Mouse (Mus musculus): Measurements from ENCODE around the gene Pbx1. TPM values are rescaled to one million over a fixed set of nuclear protein-coding genes. Genes with fewer than 3 reads are reported as not detected.
A peak's percentile ranks its signal among the peaks of the same experiment; 100 is the strongest.

Pbx1 gene
- polyA plus RNA-seq, 1 experiment from 2014 or later, result 34.4 TPM

GRCm38 (mm10) chr1:168307275-168308182 is 124.5 kb downstream of the Pbx1 start:
- no peak overlapping the region for H3K27ac ChIP-seq (replicated peaks)
- ATAC-seq (ENCODE audit: low read depth), result no peak
- no peak overlapping the region for H3K4me3 ChIP-seq
- 67% methylated on average over 14 of the region's 14 CpGs for WGBS
- no peaks in the 10 kb centered on the region for H3K27me3 ChIP-seq
- H3K9ac ChIP-seq, result no peak overlapping the region
- no peaks in the 10 kb centered on the region for H3K36me3 ChIP-seq
- no peak overlapping the region for H3K4me2 ChIP-seq
- H3K4me1 ChIP-seq (replicated peaks), result peaks cover 41% of the 10 kb centered on the region
- H3K9me3 ChIP-seq, result no peaks in the 10 kb centered on the region

DNA sequence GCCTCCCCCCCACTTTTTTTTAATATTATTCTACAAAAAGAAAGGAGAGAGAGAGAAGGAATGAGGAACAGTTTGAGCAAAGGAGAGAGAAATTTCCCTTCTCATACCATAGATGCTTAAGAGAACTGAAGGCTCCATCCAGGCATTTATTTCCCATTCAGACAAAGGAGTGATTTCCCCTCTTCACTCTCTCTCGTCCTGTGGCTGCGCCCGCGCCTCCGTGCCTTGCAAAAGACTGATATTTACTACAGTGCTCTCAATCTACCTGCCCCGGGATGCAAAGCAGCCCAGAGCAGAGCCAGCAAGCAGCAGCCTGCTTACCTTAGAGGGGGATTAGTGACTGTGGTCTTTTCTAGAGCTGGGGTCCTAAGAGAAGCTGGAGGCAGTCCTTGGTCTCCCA is 131.6 kb downstream of the Pbx1 start:
- peak overlapping the region; percentile 77 for H3K27ac ChIP-seq (replicated peaks)
- WGBS, result 25% methylated on average over 6 of the region's 6 CpGs
- peaks cover 42% of the 10 kb centered on the region for H3K4me1 ChIP-seq (replicated peaks)
- H3K4me2 ChIP-seq, result peak overlapping the region; percentile 44
- no peaks in the 10 kb centered on the region for H3K27me3 ChIP-seq
- no peak for ATAC-seq (ENCODE audit: low read depth)
- peak overlapping the region; percentile 39 for H3K9ac ChIP-seq
- H3K4me3 ChIP-seq, result no peak overlapping the region
- no peaks in the 10 kb centered on the region for H3K36me3 ChIP-seq
- 0 out of 2 replicates have a peak, but pooled peaks cover 5% of the 10 kb centered on the region for H3K9me3 ChIP-seq

GRCm38 (mm10) chr1:168299928-168300365 is 132.1 kb downstream of the Pbx1 start:
- 20% methylated on average over 12 of the region's 12 CpGs for WGBS
- Histone ChIP-seq H3K9me3 (0 out of 2 replicates have a peak, but pooled peaks cover 5% of the 10 kb centered on the region), H3K27ac (replicated peaks) (peak overlapping the region; percentile 77), H3K4me1 (replicated peaks) (peaks cover 45% of the 10 kb centered on the region), H3K4me3 (no peak overlapping the region), H3K36me3 (no peaks in the 10 kb centered on the region), H3K27me3 (no peaks in the 10 kb centered on the region), H3K4me2 (peak overlapping the region; percentile 44), H3K9ac (peak overlapping the region; percentile 39)
- peak; percentile 62 for ATAC-seq (ENCODE audit: low read depth)

DNA sequence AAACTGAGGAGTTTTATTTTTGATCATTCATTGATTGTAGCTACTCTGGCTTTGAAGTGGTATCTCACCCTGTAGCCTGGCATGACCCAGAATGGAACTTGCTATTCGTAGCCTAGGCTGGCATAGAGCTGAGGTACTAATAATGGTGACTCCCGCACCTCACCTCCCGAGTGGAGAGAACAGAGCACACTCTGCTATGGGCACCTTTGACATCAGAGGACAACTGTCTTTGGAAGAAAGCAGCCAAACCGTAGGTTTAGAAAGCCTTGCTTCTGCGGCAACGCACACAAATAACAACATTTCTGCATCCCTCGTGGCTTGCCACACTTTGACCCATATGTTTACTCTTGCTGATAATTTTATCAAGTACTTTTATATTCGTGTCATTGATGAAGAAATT is 132.9 kb downstream of the Pbx1 start:
- Histone ChIP-seq H3K27me3 (no peaks in the 10 kb centered on the region), H3K9me3 (0 out of 2 replicates have a peak, but pooled peaks cover 5% of the 10 kb centered on the region), H3K27ac (replicated peaks) (peak overlapping the region; percentile 77; the same call in 1 of the 2 replicates), H3K9ac (no peak overlapping the region), H3K4me3 (no peak overlapping the region), H3K36me3 (no peaks in the 10 kb centered on the region), H3K4me2 (peak overlapping the region; percentile 44; the same call in 1 of the 2 replicates), H3K4me1 (replicated peaks) (peaks cover 45% of the 10 kb centered on the region)
- 90% methylated on average over 8 of the region's 8 CpGs for WGBS
- no peak for ATAC-seq (ENCODE audit: low read depth)

GRCm38 (mm10) chr1:168296290-168296689 is 135.8 kb downstream of the Pbx1 start:
- ATAC-seq (ENCODE audit: low read depth), result peak; percentile 68
- no peaks in the 10 kb centered on the region for H3K36me3 ChIP-seq
- peaks cover 60% of the 10 kb centered on the region for H3K4me1 ChIP-seq (replicated peaks)
- 26% methylated on average over 2 of the region's 2 CpGs for WGBS
- no peak overlapping the region for H3K4me3 ChIP-seq
- H3K27me3 ChIP-seq, result no peaks in the 10 kb centered on the region
- H3K9ac ChIP-seq, result no peak overlapping the region
- H3K27ac ChIP-seq (replicated peaks), result peak overlapping the region; percentile 54
- 0 out of 2 replicates have a peak, but pooled peaks cover 5% of the 10 kb centered on the region for H3K9me3 ChIP-seq
- no peak overlapping the region for H3K4me2 ChIP-seq

- peak; percentile 40; the same call in 1 of the 2 replicates for ATAC-seq (ENCODE audit: low read depth)
These were observed 136.3 kb downstream of the Pbx1 start for GRCm38 (mm10) chr1:168295782-168296181.

GRCm38 (mm10) chr1:168293673-168294072 is 138.4 kb downstream of the Pbx1 start:
- WGBS, result 97% methylated on average over 1 of the region's 1 CpGs
- no peaks in the 10 kb centered on the region for H3K36me3 ChIP-seq
- ATAC-seq (ENCODE audit: low read depth), result no peak
- H3K4me1 ChIP-seq (replicated peaks), result peaks cover 64% of the 10 kb centered on the region
- 0 out of 2 replicates have a peak, but pooled peaks cover 5% of the 10 kb centered on the region for H3K9me3 ChIP-seq
- H3K27me3 ChIP-seq, result no peaks in the 10 kb centered on the region
- no peak overlapping the region for H3K4me3 ChIP-seq
- H3K27ac ChIP-seq (replicated peaks), result no peak overlapping the region
- H3K9ac ChIP-seq, result no peak overlapping the region
- no peak overlapping the region for H3K4me2 ChIP-seq

More at GRCm38 (mm10) chr1:168295782-168296181, 136.3 kb downstream of the Pbx1 start:
- no peak overlapping the region for H3K9ac ChIP-seq
- peaks cover 60% of the 10 kb centered on the region for H3K4me1 ChIP-seq (replicated peaks)
- H3K9me3 ChIP-seq, result 0 out of 2 replicates have a peak, but pooled peaks cover 5% of the 10 kb centered on the region
- H3K27ac ChIP-seq (replicated peaks), result no peak overlapping the region
- H3K36me3 ChIP-seq, result no peaks in the 10 kb centered on the region
- H3K4me3 ChIP-seq, result no peak overlapping the region
- 58% methylated on average over 4 of the region's 4 CpGs for WGBS
- no peak overlapping the region for H3K4me2 ChIP-seq
- no peaks in the 10 kb centered on the region for H3K27me3 ChIP-seq

DNA sequence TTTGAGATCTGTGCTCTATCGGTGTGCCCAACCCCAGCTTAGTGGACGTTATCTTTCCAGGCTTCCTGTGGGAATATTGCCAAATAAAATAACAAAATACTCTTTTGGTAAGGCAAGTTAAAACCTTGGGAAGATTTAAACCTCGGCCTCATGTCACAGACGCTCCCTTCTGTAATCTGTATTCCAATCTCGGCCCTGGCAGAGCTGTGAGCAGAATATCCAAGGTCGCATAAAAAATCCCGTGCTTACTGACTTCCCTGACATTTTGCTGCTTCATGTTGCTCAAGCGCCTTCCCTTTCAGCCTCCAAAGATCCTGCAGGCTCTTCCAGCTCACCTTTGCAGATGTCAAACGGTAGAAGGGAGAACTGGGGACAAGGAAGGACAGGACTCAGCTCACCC is 140.0 kb downstream of the Pbx1 start:
- Histone ChIP-seq H3K9ac (no peak overlapping the region), H3K4me3 (no peak overlapping the region), H3K9me3 (no peaks in the 10 kb centered on the region), H3K4me1 (replicated peaks) (peaks cover 77% of the 10 kb centered on the region), H3K36me3 (no peaks in the 10 kb centered on the region), H3K4me2 (no peak overlapping the region), H3K27me3 (no peaks in the 10 kb centered on the region), H3K27ac (replicated peaks) (peak overlapping the region; percentile 59)
- no peak for ATAC-seq (ENCODE audit: low read depth)
- 65% methylated on average over 9 of the region's 9 CpGs for WGBS

DNA sequence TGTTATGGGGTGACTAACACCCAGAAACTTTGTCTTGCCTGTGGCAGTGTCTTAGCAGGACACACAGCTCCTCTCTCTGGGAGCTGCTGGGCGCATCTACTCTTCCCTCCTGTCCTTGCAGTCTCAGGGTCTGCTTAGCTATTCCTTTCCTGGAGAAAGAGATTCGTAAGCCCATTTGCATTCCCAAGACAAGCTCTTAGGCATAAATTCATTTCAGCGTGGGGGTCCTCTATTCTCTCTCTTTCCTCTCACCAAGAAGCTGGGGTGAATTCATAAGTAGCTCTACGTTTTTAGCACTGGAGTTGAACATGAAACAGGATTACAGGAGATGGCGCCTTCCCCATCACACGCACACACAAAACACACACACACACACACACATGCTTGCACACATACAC is 140.4 kb downstream of the Pbx1 start:
- Histone ChIP-seq H3K27me3 (no peaks in the 10 kb centered on the region), H3K4me1 (replicated peaks) (peaks cover 77% of the 10 kb centered on the region), H3K36me3 (no peaks in the 10 kb centered on the region), H3K27ac (replicated peaks) (peak overlapping the region; percentile 59), H3K9ac (no peak overlapping the region), H3K4me3 (no peak overlapping the region), H3K4me2 (peak overlapping the region; percentile 3; the same call in 1 of the 2 replicates), H3K9me3 (no peaks in the 10 kb centered on the region)
- 45% methylated on average over 6 of the region's 6 CpGs for WGBS
- ATAC-seq (ENCODE audit: low read depth), result no peak

DNA sequence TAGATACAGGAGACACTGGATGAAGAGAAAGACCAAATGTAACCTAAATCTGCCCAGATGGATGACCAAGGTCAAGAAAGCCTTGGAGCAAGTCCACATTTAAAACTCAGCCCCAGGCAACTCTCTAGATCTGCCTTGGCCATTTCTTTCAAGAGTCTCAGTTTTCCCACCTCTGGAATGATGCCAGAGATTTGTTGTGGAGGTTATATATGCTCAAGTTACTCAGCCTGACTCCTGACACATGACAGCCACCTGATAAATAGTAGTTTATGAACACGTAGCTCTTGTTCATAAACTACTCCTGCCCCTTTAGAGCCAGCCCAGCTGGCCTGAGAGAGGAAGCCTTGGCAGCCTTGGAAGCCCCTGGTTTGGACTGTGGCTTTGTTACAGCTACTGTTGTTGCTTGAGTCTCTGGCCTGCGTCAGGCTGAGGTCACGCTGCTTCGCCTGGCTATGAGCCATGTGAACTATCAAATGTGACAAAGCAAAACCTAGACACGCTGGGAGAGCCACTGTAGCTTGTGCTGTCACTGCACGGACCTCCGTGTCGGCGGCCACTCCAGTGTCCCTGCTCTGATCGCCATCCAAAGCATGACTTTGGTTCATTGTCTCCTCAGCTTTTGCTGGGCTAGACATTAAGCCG is 140.9 kb downstream of the Pbx1 start:
- Histone ChIP-seq H3K27me3 (no peaks in the 10 kb centered on the region), H3K4me2 (peak overlapping the region; percentile 3; the same call in 1 of the 2 replicates), H3K4me3 (no peak overlapping the region), H3K4me1 (replicated peaks) (peaks cover 75% of the 10 kb centered on the region), H3K9ac (no peak overlapping the region), H3K36me3 (no peaks in the 10 kb centered on the region), H3K27ac (replicated peaks) (peak overlapping the region; percentile 59), H3K9me3 (no peaks in the 10 kb centered on the region)
- no peak; the same call in 1 of the 2 replicates for ATAC-seq (ENCODE audit: low read depth)
- 40% methylated on average over 11 of the region's 11 CpGs for WGBS

DNA sequence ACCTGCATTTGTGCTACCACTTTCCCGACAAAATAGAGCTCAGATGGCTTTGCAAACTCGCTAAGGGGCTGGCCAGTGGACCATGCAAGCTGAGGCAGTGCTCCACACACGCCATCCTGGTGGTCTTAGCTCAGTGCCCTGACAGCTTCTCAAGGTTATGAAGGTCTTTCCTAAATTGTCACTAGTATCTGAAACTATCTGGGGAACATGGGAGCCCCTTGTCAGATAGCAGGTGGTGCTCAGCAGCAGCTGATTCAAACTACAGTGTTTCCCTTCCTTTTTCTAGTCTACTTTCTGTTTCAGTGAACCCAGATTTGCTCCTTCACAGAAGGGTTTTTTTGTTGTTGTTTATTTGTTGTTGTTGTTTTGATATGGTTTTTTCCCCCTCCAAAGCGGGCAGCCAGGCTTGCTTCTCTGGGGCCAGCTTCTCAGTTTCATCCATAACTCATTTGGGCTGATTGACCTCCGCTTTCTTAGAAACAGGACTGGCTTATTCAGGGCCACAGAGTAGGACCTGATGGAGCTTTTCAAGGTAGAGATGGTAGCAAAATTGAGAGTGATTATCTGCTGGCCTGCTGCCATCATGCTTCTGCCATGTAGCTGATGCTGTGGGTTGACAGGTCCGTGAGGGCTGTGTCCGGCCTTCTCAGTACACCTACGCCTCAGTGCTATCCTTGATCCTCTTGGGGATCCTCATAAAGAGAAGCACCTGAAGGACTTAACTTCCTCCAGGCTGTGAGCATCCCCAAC is 141.7 kb downstream of the Pbx1 start:
- no peaks in the 10 kb centered on the region for H3K9me3 ChIP-seq
- ATAC-seq (ENCODE audit: low read depth), result no peak
- 72% methylated on average over 8 of the region's 8 CpGs for WGBS
- no peak overlapping the region for H3K4me2 ChIP-seq
- 0 out of 2 replicates have a peak overlapping the region, but pooled peaks have one; percentile 59 for H3K27ac ChIP-seq (replicated peaks)
- H3K27me3 ChIP-seq, result no peaks in the 10 kb centered on the region
- H3K9ac ChIP-seq, result no peak overlapping the region
- H3K4me1 ChIP-seq (replicated peaks), result peaks cover 76% of the 10 kb centered on the region
- no peak overlapping the region for H3K4me3 ChIP-seq
- H3K36me3 ChIP-seq, result no peaks in the 10 kb centered on the region
